Mouse (Mus musculus): ENCODE results near the gene Arhgap15. TPM values are rescaled to one million over a fixed set of nuclear protein-coding genes. Genes with fewer than 3 reads are reported as not detected.

The Arhgap15 gene
- polyA plus RNA-seq, 1 experiment, result not detected

DNA sequence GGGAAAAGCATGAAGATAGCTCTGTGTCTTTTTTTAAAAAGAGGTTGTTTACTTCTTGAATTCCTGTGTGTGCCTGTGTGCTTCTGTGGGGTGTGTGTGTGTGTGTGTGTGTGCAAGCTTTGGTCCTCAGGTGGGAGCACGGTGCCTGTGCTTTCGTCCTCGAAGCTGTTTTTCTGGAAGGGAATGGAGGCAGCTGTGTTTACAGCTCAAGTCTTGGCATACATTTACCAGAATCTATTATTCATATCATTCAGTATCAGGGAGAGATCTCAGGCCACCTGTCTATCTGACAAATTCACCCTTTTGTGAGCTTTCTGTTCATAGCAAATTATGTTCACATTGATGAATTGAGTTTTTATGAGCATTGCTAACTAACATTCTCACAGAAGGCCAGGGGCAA, 550.5 kb downstream of the Arhgap15 start:
- Histone ChIP-seq H3K27ac (ENCODE audit: insufficient read depth, low read depth, low read length) (no peak overlapping the region), H3K4me1 (ENCODE audit: control insufficient read depth, insufficient read depth, low read length) (peaks cover 3% of the 10 kb centered on the region; the same call in 1 of the 2 replicates), H3K4me3 (ENCODE audit: insufficient read depth, low read depth, low read length) (no peak overlapping the region)
- TF ChIP-seq POLR2A (IDR thresholded peaks at IDR 0.05; ENCODE audit: insufficient read depth, low read depth, low read length) (no peak), CTCF (IDR thresholded peaks at IDR 0.05; ENCODE audit: insufficient read depth, low read depth, low read length) (no peak)
- WGBS, result 63% methylated on average over 3 of the region's 3 CpGs

DNA sequence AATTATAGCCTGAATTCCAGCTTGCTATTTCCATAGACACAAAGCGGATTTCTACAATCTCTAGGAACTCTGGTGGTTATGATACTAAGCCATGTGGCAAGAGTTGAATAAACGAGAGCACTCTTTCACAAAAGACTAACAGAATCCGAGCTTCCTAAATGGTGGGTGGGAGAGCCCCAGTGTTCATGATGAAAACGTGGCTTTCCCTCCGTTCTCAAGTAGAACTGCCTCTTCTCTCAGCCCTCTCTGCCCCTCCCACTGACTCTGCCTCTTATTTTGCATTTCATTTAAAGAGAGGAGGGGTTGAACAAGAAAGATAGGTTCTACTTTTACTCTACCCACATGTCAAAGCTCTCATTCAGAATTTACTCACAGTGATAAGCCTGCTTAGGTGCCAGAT, 551.3 kb downstream of the Arhgap15 start:
- TF ChIP-seq POLR2A (IDR thresholded peaks at IDR 0.05; ENCODE audit: insufficient read depth, low read depth, low read length), result no peak
- no peak for TF ChIP-seq CTCF (IDR thresholded peaks at IDR 0.05; ENCODE audit: insufficient read depth, low read depth, low read length)
- peaks cover 3% of the 10 kb centered on the region; the same call in 1 of the 2 replicates for H3K4me1 ChIP-seq (ENCODE audit: control insufficient read depth, insufficient read depth, low read length)
- no peak overlapping the region for H3K4me3 ChIP-seq (ENCODE audit: insufficient read depth, low read depth, low read length)
- WGBS, result 29% methylated on average over 5 of the region's 5 CpGs
- H3K27ac ChIP-seq (ENCODE audit: insufficient read depth, low read depth, low read length), result no peak overlapping the region

DNA sequence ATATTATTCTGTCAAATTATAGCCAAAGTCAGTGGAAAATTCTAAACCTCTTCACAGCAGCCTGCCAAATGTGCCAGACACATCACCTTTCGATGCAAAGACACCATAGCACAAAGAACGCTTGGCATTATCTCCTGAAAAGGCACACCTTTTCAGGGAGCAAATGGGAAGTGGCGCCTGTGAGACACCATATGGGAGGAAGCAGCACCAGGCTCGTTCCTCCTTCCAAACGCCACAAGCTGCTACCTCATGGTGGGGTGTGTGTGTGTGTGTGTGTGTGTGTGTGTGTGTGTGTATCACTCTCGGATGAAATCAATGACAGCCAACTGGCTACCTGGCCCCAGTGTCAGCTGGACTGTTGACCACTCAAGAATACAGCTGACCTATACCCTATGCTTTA, 551.8 kb downstream of the Arhgap15 start:
- Histone ChIP-seq H3K4me1 (ENCODE audit: control insufficient read depth, insufficient read depth, low read length) (peaks cover 3% of the 10 kb centered on the region; the same call in 1 of the 2 replicates), H3K4me3 (ENCODE audit: insufficient read depth, low read depth, low read length) (no peak overlapping the region), H3K27ac (ENCODE audit: insufficient read depth, low read depth, low read length) (no peak overlapping the region)
- TF ChIP-seq POLR2A (IDR thresholded peaks at IDR 0.05; ENCODE audit: insufficient read depth, low read depth, low read length) (no peak), CTCF (IDR thresholded peaks at IDR 0.05; ENCODE audit: insufficient read depth, low read depth, low read length) (no peak)
- WGBS, result 90% methylated on average over 6 of the region's 6 CpGs

DNA sequence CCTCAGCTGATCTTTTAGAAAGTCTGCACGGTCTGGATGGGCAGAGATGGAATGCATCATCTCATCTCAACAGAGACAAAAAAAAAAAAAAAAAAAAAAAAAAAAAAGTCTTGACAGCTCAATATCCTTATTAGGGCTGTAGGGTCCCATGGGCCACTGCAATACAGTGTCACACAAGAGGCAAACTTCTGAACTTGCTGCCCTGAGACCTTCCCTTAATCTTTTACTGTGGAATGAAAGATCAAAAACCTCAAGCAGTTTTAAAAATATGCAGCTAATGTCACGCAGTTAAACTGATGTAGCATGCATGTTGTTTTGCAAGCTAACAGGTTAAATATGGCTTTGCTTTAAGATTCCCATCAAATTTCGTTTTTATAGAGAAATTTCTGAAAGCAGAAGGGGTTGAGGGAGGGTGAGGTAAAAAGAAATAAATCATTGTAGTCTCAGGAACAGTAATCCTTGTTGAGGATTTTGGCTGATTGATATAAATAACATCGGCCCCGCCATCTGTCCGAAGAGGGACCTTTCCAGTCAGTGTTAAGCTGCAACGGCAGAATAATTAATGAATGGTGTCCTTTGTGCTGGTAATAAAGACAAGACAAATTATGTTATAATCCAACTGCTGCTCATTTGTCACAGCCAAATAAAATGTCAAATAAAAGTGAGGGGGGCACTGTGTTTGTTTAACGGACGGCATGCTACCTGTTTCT, 555.8 kb downstream of the Arhgap15 start:
- no peak overlapping the region for H3K4me3 ChIP-seq (ENCODE audit: insufficient read depth, low read depth, low read length)
- TF ChIP-seq CTCF (IDR thresholded peaks at IDR 0.05; ENCODE audit: insufficient read depth, low read depth, low read length) (no peak), POLR2A (IDR thresholded peaks at IDR 0.05; ENCODE audit: insufficient read depth, low read depth, low read length) (no peak)
- H3K4me1 ChIP-seq (ENCODE audit: control insufficient read depth, insufficient read depth, low read length), result peaks cover 3% of the 10 kb centered on the region; the same call in 1 of the 2 replicates
- H3K27ac ChIP-seq (ENCODE audit: insufficient read depth, low read depth, low read length), result no peak overlapping the region
- 64% methylated on average over 9 of the region's 9 CpGs for WGBS

DNA sequence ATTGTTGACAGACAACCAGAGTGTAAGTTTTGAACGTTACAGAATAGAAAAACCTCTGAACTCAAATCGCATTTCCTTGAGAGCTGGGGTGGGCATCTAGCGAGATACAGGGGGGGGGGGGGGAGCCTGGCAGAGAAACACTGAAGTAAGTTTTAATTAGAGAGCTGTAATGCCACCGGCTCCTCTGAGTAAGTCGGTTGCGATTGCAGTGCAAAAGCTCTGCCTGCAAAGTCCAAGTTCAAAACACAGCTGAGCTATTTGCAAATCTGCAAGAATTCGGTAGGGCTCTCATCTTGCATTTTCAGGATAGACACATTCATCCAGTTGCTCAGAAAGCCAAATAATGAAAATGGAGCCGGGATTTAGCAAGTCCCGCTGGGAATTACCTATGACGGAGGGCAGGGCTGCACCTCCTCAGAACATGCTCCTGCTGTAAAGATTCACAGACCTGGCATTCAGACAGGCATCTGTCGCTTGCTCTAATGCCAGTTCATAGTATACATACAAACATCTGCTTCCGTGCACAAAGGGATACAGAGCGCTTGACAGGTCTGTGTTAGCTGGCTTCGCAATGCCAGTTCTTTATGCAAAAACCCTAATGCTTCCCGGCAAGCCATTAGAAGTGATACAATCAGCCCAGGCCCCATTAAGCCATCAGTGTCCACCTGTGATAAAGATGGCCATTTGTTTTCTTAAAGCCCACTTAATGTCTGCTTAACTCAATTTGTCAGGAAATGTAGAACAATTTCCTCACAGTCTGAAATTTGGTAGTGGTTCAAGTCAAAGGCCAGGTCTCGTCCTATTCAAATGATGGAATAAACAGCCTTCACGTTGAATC, 556.6 kb downstream of the Arhgap15 start:
- TF ChIP-seq CTCF (IDR thresholded peaks at IDR 0.05; ENCODE audit: insufficient read depth, low read depth, low read length) (no peak), POLR2A (IDR thresholded peaks at IDR 0.05; ENCODE audit: insufficient read depth, low read depth, low read length) (no peak)
- H3K4me1 ChIP-seq (ENCODE audit: control insufficient read depth, insufficient read depth, low read length), result peaks cover 3% of the 10 kb centered on the region; the same call in 1 of the 2 replicates
- 57% methylated on average over 17 of the region's 17 CpGs for WGBS
- no peak overlapping the region for H3K27ac ChIP-seq (ENCODE audit: insufficient read depth, low read depth, low read length)
- no peak overlapping the region for H3K4me3 ChIP-seq (ENCODE audit: insufficient read depth, low read depth, low read length)

DNA sequence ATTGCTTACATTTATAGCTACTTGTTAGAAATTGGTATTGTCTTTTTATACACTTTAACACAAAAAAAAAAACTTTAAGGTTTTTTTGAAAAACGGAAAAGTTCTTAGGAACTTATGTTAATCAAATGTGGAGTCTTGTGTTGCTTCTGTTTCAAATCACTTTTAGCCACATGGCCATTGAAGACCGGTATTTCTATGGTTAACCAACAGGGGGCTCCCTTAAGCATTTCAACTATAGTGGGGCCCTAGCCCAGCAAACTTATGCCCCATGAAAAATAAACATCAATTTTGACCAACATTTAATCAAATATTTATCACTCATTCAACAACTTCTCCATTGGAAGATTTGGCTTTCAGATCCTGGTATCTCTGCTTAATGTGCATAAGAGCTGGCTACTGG, 557.5 kb downstream of the Arhgap15 start:
- 0 out of 2 replicates have a peak, but pooled peaks cover under 1% of the 10 kb centered on the region for H3K4me1 ChIP-seq (ENCODE audit: control insufficient read depth, insufficient read depth, low read length)
- no peak overlapping the region for H3K4me3 ChIP-seq (ENCODE audit: insufficient read depth, low read depth, low read length)
- WGBS, result 77% methylated on average over 2 of the region's 2 CpGs
- H3K27ac ChIP-seq (ENCODE audit: insufficient read depth, low read depth, low read length), result no peak overlapping the region
- no peak for TF ChIP-seq POLR2A (IDR thresholded peaks at IDR 0.05; ENCODE audit: insufficient read depth, low read depth, low read length)
- TF ChIP-seq CTCF (IDR thresholded peaks at IDR 0.05; ENCODE audit: insufficient read depth, low read depth, low read length), result no peak

DNA sequence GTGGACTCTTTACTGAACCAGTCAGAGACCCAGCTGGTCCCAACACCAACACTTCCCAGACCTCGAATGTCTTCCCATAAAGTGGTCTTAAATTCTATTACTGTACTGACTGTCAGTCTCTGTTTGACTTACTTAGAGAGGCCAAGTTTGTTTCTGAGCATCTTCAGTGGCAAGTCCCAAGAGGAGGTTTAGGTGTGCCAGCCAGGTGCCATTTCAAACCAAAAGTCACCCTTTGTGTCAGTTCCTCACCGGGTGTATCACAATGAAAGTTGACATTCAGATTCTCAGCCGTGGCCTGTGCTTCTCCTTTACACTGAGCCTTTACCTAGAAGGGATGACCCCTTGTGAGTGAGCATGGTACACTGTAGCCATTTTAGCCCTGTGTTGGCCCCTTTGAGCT, 560.5 kb downstream of the Arhgap15 start:
- TF ChIP-seq CTCF (IDR thresholded peaks at IDR 0.05; ENCODE audit: insufficient read depth, low read depth, low read length) (no peak), POLR2A (IDR thresholded peaks at IDR 0.05; ENCODE audit: insufficient read depth, low read depth, low read length) (no peak)
- H3K4me3 ChIP-seq (ENCODE audit: insufficient read depth, low read depth, low read length), result no peak overlapping the region
- peaks cover 4% of the 10 kb centered on the region for H3K4me1 ChIP-seq (ENCODE audit: control insufficient read depth, insufficient read depth, low read length)
- 93% methylated on average over 3 of the region's 3 CpGs for whole genome bisulfite sequencing
- no peak overlapping the region for H3K27ac ChIP-seq (ENCODE audit: insufficient read depth, low read depth, low read length)

DNA sequence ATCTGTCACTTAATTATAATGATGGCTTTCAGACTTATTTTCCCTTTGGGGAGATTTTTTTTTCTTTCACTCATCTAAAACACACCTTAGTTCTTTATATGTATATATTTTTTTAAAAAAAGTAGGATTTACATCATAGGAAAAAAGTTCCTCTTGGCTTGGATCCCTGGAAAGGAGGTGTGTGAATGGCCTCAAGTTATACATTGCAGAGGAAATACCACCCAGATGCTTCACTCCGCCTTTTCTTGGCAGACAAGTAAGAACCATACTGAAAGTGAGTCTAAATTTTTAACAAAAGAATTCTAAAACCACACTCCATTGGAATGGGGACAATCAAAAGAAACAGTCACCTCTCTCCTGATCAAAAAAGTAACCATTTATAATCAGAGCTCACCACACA, 560.9 kb downstream of the Arhgap15 start:
- WGBS, result 95% methylated on average over 1 of the region's 1 CpGs
- no peak for TF ChIP-seq POLR2A (IDR thresholded peaks at IDR 0.05; ENCODE audit: insufficient read depth, low read depth, low read length)
- TF ChIP-seq CTCF (IDR thresholded peaks at IDR 0.05; ENCODE audit: insufficient read depth, low read depth, low read length), result no peak
- H3K4me3 ChIP-seq (ENCODE audit: insufficient read depth, low read depth, low read length), result no peak overlapping the region
- H3K27ac ChIP-seq (ENCODE audit: insufficient read depth, low read depth, low read length), result no peak overlapping the region
- peaks cover 4% of the 10 kb centered on the region for H3K4me1 ChIP-seq (ENCODE audit: control insufficient read depth, insufficient read depth, low read length)
